Mouse (Mus musculus): ENCODE results near the gene Ms4a18.

DNA sequence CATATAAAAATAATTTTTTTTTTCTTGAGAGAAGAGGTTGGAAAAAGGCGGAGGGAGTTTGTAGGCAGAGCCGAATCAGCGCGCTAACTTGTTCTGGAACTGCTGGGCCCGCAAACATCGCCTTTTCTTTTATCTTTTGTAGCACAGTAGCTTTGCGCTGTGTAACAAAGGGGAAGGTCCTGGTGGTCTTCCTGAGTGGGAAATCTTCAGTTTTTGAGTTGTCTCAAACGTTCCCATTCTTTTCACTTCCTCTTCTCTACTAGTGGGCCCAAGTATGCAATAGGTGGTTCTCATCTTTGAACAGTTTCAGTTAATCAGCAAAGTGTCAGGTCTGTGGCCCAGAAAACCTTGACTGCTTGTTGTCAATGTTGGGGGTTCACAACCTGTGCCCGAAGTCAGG is 68.3 kb downstream of the Ms4a18 start:
- TF ChIP-seq CTCF (IDR thresholded peaks at IDR 0.05; ENCODE audit: borderline replicate concordance, control insufficient read depth, extremely low read depth, insufficient read depth, low read length, poor library complexity) (no peak), POLR2A (IDR thresholded peaks at IDR 0.05; ENCODE audit: control insufficient read depth, extremely low read depth, insufficient read depth, low read length, poor library complexity) (no peak)
